Comparison of ENCODE assay signal across 21 mouse cellular contexts in the genomic region with DNA sequence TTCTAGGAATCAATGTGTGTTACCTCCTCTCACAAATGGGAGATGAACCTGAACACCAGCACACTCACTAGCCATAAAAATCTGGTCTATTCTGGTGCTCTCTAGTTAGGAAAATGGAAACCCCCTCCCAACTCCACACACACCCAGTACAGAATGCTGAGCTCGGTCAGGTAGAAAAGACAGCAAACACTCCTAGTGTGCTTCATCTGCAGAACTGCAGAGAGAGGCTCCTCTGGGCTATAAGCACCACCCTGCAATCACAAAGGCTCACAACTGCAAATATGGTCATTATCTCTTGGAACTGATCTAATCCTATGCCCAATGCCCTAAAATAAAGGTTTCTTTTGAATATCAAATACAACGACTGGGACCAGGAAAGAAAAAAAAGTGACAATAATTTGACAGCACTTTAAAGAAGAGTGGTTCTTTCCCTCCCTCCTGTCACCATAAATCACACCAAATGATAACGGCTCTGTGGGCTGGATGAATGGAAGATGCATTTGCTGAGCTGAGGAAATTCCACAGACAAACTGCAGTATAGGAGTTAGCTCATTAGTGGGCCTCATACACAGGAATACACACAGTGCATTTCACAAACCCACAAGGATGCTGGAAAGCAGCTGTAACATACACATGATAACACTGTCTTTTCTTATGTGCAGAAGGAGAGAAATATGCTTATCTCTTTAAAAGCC.
DNase-seq lines count a peak whose midpoint lies in the region; ATAC-seq lines count a peak whose summit lies in the region.
"Had no signal": no experiment of that assay in that cellular context is flagged by ENCODE, and none has a peak within 500 bp of the region (broad histone marks: within the 10 kb centered on the region; RNA-seq: fewer than 3 reads in every experiment).

No protein-coding gene starts in this region.

- no peaks in the 10 kb centered on the region; the same call in 1 of the 2 replicates for H3K36me3 ChIP-seq in hindbrain, embryonic 13.5 days
- no peaks in the 10 kb centered on the region for H3K36me3 ChIP-seq in hindbrain, embryonic 11.5 days (ENCODE audit: control insufficient read depth, insufficient read depth, low read length)
- H3K36me3 ChIP-seq in forebrain, embryonic 15.5 days: no peaks in the 10 kb centered on the region
- no peaks in the 10 kb centered on the region for H3K36me3 ChIP-seq in neural tube, embryonic 15.5 days
- no peaks in the 10 kb centered on the region for H3K36me3 ChIP-seq in embryonic facial prominence, embryonic 10.5 days (replicated peaks)
- H3K36me3 ChIP-seq: heart, embryonic 12.5 days; intestine, embryonic 15.5 days; limb, embryonic 10.5 days had no signal

- no peak overlapping the region for H3K4me3 ChIP-seq in hindbrain, embryonic 13.5 days
- H3K4me3 ChIP-seq in hindbrain, embryonic 11.5 days (ENCODE audit: low read depth, low read length): no peak overlapping the region
- H3K4me3 ChIP-seq in forebrain, embryonic 15.5 days: no peak overlapping the region
- no peak overlapping the region for H3K4me3 ChIP-seq in neural tube, embryonic 15.5 days (replicated peaks)
- H3K4me3 ChIP-seq in embryonic facial prominence, embryonic 10.5 days: no peak overlapping the region
- H3K4me3 ChIP-seq: heart, embryonic 12.5 days; intestine, embryonic 15.5 days; left cerebral cortex, adult 2 months; limb, embryonic 10.5 days; megakaryocyte, embryonic 14.5 days had no signal

- H3K27me3 ChIP-seq in hindbrain, embryonic 13.5 days: no peaks in the 10 kb centered on the region
- H3K27me3 ChIP-seq in hindbrain, embryonic 11.5 days (ENCODE audit: control insufficient read depth, insufficient read depth, low read length): no peaks in the 10 kb centered on the region
- no peaks in the 10 kb centered on the region for H3K27me3 ChIP-seq in forebrain, embryonic 15.5 days
- H3K27me3 ChIP-seq in neural tube, embryonic 15.5 days (replicated peaks): no peaks in the 10 kb centered on the region
- H3K27me3 ChIP-seq in embryonic facial prominence, embryonic 10.5 days (replicated peaks; ENCODE audit: low read depth, poor library complexity, severe bottlenecking): no peaks in the 10 kb centered on the region
- H3K27me3 ChIP-seq: intestine, embryonic 15.5 days; megakaryocyte, embryonic 14.5 days had no signal

- DNase-seq in hindbrain, embryonic 11.5 days (ENCODE audit: low spot score): no peak
- DNase-seq in mesoderm, embryonic 11.5 days (ENCODE audit: low read depth, low spot score): peak; percentile 28
- DNase-seq in thymus, postnatal 0 days (ENCODE audit: low spot score): no peak
- no peak for DNase-seq in embryonic facial prominence, embryonic 10.5 days (ENCODE audit: low spot score)
- DNase-seq: adrenal gland, postnatal 25 days; B cell, adult 2 months; cerebellum, adult 18-20 months; cerebellum, postnatal 36 days; kidney, postnatal 36 days; lung, adult 18-20 months; right cerebral cortex, postnatal 14 days; thymus, adult 2 months had no signal

- H3K9ac ChIP-seq in hindbrain, embryonic 13.5 days: no peak overlapping the region
- H3K9ac ChIP-seq in hindbrain, embryonic 11.5 days (ENCODE audit: low read depth, low read length): no peak overlapping the region
- no peak overlapping the region for H3K9ac ChIP-seq in forebrain, embryonic 15.5 days (replicated peaks)
- H3K9ac ChIP-seq in neural tube, embryonic 15.5 days (replicated peaks): no peak overlapping the region
- H3K9ac ChIP-seq: heart, embryonic 12.5 days; intestine, embryonic 15.5 days had no signal

- peak overlapping the region; percentile 14; the same call in 1 of the 2 replicates for H3K27ac ChIP-seq in hindbrain, embryonic 13.5 days
- H3K27ac ChIP-seq in hindbrain, embryonic 11.5 days (ENCODE audit: low read depth, low read length): no peak overlapping the region
- H3K27ac ChIP-seq in forebrain, embryonic 15.5 days (replicated peaks): 0 out of 2 replicates have a peak overlapping the region, but pooled peaks have one; percentile 11
- H3K27ac ChIP-seq in neural tube, embryonic 15.5 days (replicated peaks): no peak overlapping the region
- no peak overlapping the region for H3K27ac ChIP-seq in embryonic facial prominence, embryonic 10.5 days (replicated peaks)
- H3K27ac ChIP-seq: intestine, embryonic 15.5 days; left cerebral cortex, adult 2 months; limb, embryonic 10.5 days had no signal

- peaks cover 13% of the 10 kb centered on the region for H3K4me1 ChIP-seq in hindbrain, embryonic 13.5 days (replicated peaks)
- no peaks in the 10 kb centered on the region for H3K4me1 ChIP-seq in hindbrain, embryonic 11.5 days (replicated peaks; ENCODE audit: control insufficient read depth, insufficient read depth, low read length)
- peaks cover 10% of the 10 kb centered on the region; the same call in 1 of the 2 replicates for H3K4me1 ChIP-seq in forebrain, embryonic 15.5 days
- H3K4me1 ChIP-seq in neural tube, embryonic 15.5 days: no peaks in the 10 kb centered on the region
- H3K4me1 ChIP-seq in embryonic facial prominence, embryonic 10.5 days: peaks cover 4% of the 10 kb centered on the region; the same call in 1 of the 2 replicates
- H3K4me1 ChIP-seq: heart, embryonic 12.5 days; intestine, embryonic 15.5 days; limb, embryonic 10.5 days; megakaryocyte, embryonic 14.5 days had no signal

- WGBS in hindbrain, embryonic 13.5 days: 23% methylated on average over 3 of the region's 3 CpGs
- 28% methylated on average over 3 of the region's 3 CpGs for WGBS in hindbrain, embryonic 11.5 days
- WGBS in forebrain, embryonic 15.5 days: 20% methylated on average over 3 of the region's 3 CpGs
- 18% methylated on average over 3 of the region's 3 CpGs for WGBS in neural tube, embryonic 15.5 days
- 65% methylated on average over 3 of the region's 3 CpGs for WGBS in embryonic facial prominence, embryonic 10.5 days

- ATAC-seq in hindbrain, embryonic 13.5 days (ENCODE audit: low FRiP score): peak; percentile 43; the same call in 1 of the 2 replicates
- ATAC-seq in hindbrain, embryonic 11.5 days (ENCODE audit: low FRiP score): no peak
- ATAC-seq in forebrain, embryonic 15.5 days (replicated peaks): peak; percentile 71
- peak; percentile 58 for ATAC-seq in neural tube, embryonic 15.5 days (ENCODE audit: low FRiP score)
- ATAC-seq: intestine, embryonic 15.5 days had no signal

- no peaks in the 10 kb centered on the region for H3K9me3 ChIP-seq in hindbrain, embryonic 13.5 days
- H3K9me3 ChIP-seq in hindbrain, embryonic 11.5 days (ENCODE audit: control insufficient read depth, low read length): no peaks in the 10 kb centered on the region
- H3K9me3 ChIP-seq in forebrain, embryonic 15.5 days: no peaks in the 10 kb centered on the region
- no peaks in the 10 kb centered on the region for H3K9me3 ChIP-seq in neural tube, embryonic 15.5 days (replicated peaks)
- no peaks in the 10 kb centered on the region for H3K9me3 ChIP-seq in embryonic facial prominence, embryonic 10.5 days
- H3K9me3 ChIP-seq: heart, embryonic 12.5 days; intestine, embryonic 15.5 days; limb, embryonic 10.5 days; megakaryocyte, embryonic 14.5 days had no signal

- H3K4me2 ChIP-seq in hindbrain, embryonic 13.5 days: no peak overlapping the region
- H3K4me2 ChIP-seq in hindbrain, embryonic 11.5 days (replicated peaks; ENCODE audit: low read depth, low read length): no peak overlapping the region
- no peak overlapping the region for H3K4me2 ChIP-seq in forebrain, embryonic 15.5 days (replicated peaks)
- H3K4me2 ChIP-seq in neural tube, embryonic 15.5 days: no peak overlapping the region
- H3K4me2 ChIP-seq: heart, embryonic 12.5 days; intestine, embryonic 15.5 days; liver, embryonic 11.5 days had no signal

Comparison
In these comparisons a context has a peak if more than half of its experiments do, and no peak if none do; other contexts are left out.
1. H3K27ac ChIP-seq: peak in hindbrain, embryonic 13.5 days (single experiment) and forebrain, embryonic 15.5 days (single experiment); none in hindbrain, embryonic 11.5 days (single experiment), neural tube, embryonic 15.5 days (single experiment) and embryonic facial prominence, embryonic 10.5 days (single experiment).